Mouse (Mus musculus) brain, embryonic 14.5 days (tissue): ENCODE results near the gene Lasp1. TPM values are rescaled to one million over a fixed set of nuclear protein-coding genes. Genes with fewer than 3 reads are reported as not detected.
A peak's percentile ranks its signal among the peaks of the same experiment; 100 is the strongest.

Experiments
- DNase-seq: peaks from one replicate; pipeline ENCODE4 v3.0.0-alpha.2; 2011; ENCODE audit warnings: low read depth
- CTCF ChIP-seq: fragments of 200-500 bp; IDR thresholded peaks from 2 replicates; pipeline ENCODE4 v1.5.1; 2012; ENCODE audit warnings: inconsistent platforms, mild to moderate bottlenecking, moderate library complexity, borderline replicate concordance; ENCODE audit not compliant: insufficient read depth, insufficient read length; ENCODE audit errors: extremely low read depth
- POLR2A ChIP-seq: fragments of 200-500 bp; IDR thresholded peaks from 2 replicates; pipeline ENCODE4 v1.6.1; 2012; ENCODE audit warnings: mild to moderate bottlenecking, inconsistent platforms, borderline replicate concordance; ENCODE audit not compliant: poor library complexity, insufficient read depth, insufficient read length, severe bottlenecking; ENCODE audit errors: extremely low read depth
- polyA plus RNA-seq: library from polyadenylated mRNA; depleted of rRNA; stranded (reverse); fragments of >200 nt; gene quantifications from 2 replicates; pipeline ENCODE4 v1.2.3, GENCODE M21; 2012; rRNA removed

Lasp1 gene
- polyA plus RNA-seq, result 91.7 and 139 TPM in 2 replicates

GRCm38 (mm10) chr11:97798782-97799145 lies at the start of gene Lasp1:
TSS of gene Lasp1 (plus strand) at chr11:97799000.
- DNase-seq, result peak; percentile 93
- TF ChIP-seq POLR2A (no peak), CTCF (no peak)

GRCm38 (mm10) chr11:97753277-97753676 lies 45.5 kb upstream of the Lasp1 start:
- TF ChIP-seq POLR2A (no peak), CTCF (no peak)
- DNase-seq, result no peak

DNA sequence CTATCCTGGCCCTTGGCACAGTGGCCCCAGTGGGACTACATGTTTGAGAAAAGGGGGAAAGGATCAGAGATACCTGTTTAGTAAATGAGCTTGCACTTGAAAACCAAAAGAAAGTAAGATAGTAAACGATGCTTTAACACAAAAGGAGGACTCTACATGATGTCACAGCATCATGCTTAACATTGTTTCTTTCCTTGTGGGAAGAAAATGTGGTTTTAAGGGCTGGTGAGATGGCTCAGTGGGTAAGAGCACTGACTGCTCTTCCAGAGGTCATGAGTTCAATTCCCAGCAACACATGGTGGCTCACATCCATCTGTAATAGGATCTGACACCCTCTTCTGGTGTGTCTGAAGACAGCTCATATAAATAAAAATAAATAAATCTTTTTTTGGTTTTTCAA lies 40.7 kb upstream of the Lasp1 start:
- TF ChIP-seq POLR2A, result no peak
- TF ChIP-seq CTCF, result no peak
- no peak for DNase-seq

GRCm38 (mm10) chr11:97758942-97759341 lies 39.9 kb upstream of the Lasp1 start:
- no peak for DNase-seq
- TF ChIP-seq POLR2A, result no peak
- TF ChIP-seq CTCF, result no peak

- TF ChIP-seq POLR2A (no peak), CTCF (no peak)
- DNase-seq, result no peak
Measured at GRCm38 (mm10) chr11:97761638-97762037, 37.2 kb upstream of the Lasp1 start.

DNA sequence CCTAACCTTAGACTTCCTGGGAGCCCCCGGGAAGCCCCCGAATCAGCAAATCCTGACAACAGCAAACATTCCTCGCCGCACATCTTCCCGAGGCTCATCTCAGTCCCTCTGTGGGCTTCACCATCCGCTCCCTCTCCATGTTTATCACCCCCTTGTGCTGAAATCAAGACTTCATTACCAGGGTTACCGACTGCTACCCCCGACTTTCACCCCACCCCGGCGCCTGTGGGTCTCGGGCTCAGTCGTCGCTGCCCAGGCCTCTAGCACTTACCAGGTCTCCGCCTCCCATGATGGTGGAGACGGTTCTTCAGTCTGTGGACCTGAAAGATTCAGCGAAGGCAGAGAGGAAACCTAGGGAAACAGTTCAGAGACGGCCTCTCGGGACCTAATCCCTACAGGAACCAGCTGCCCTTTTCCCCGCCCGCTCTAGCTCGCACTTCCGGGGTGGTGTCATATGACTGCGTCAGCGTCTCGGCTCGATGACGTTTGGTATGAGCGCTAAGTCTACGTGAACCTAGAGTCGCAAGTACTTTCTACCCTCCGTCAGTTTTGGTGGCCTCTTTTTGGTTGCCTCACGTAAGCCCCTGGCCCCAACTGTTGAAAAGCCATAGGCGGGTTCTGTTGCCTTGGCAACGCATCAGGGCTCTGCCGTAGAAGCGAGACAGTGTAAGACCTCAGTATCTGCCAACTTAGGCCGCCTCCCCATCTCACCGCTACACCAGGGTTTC lies 32.5 kb upstream of the Lasp1 start, which contains the start of gene Cwc25:
TSS of gene Cwc25 (minus strand) at position 403 of the 728 bp plus-strand sequence.
- DNase-seq, result peak; percentile 98
- peak; percentile 72; the same call in 1 of the 2 replicates for TF ChIP-seq POLR2A
- TF ChIP-seq CTCF, result no peak

GRCm38 (mm10) chr11:97769704-97770103 lies 29.1 kb upstream of the Lasp1 start:
- TF ChIP-seq POLR2A (no peak), CTCF (no peak)
- no peak for DNase-seq

GRCm38 (mm10) chr11:97771410-97771809 lies 27.4 kb upstream of the Lasp1 start:
- TF ChIP-seq POLR2A, result no peak
- DNase-seq, result no peak

DNA sequence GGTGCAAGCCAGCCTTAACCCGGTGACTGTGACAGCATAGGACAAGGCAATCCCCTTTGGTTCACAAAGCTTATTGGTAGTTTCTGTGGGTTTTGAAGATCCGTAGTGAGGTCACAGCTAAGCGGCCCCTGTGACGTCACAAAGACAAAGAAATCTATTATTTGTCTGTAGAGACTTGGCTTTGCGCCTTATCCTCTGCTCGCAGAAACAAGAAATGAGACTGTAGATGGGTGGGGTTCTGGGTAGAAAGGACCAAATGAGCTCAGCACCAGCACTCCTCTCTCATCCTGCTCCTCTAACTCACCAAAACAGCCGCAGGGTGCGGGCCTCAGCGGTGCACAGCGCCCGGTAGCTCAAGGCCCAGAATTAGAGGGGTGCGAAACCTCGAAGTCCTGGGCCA lies 23.6 kb upstream of the Lasp1 start:
- TF ChIP-seq CTCF (no peak), POLR2A (no peak)
- no peak for DNase-seq

DNA sequence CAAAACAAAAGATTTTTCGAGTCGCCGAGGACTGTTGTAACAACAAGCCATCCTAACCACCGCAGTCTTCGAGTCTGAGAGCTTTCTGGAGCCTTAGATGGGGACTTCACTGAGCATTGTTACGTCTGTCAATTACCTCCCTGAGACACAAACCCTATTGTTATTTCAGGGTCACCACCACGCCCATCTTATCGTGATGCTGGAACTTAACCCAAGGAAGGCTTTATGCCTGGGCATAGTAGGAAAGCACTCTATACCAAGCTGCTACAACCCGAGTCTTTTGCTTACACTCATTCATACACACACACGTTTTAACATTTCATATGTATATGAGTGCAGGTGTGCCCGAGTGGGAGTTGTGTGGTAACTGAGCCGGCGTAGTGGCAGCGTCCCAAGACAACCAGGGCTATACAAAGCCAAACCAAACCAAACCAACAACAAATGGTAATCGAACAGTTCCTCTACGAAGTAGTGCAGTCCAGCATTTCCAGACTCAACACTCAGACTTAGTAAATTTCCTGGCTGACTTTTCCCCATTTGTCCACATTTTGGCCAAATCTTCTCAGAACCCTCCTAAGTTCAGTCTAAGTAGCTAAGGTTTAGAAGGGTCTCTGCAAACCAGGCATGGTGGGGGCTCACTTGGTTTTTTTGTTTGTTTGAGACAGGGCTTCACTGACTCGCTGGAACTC lies 22.8 kb upstream of the Lasp1 start, which contains the start of gene 1700001P01Rik:
TSS of gene 1700001P01Rik (minus strand) at position 111 of the 689 bp plus-strand sequence.
- no peak for DNase-seq
- TF ChIP-seq POLR2A (no peak), CTCF (no peak)

- TF ChIP-seq POLR2A (no peak), CTCF (no peak)
- no peak for DNase-seq
Measured at GRCm38 (mm10) chr11:97776497-97777128, 22.2 kb upstream of the Lasp1 start.

- TF ChIP-seq CTCF (no peak), POLR2A (no peak)
- peak; percentile 39 for DNase-seq
Measured at GRCm38 (mm10) chr11:97777129-97777529, 21.7 kb upstream of the Lasp1 start.

DNA sequence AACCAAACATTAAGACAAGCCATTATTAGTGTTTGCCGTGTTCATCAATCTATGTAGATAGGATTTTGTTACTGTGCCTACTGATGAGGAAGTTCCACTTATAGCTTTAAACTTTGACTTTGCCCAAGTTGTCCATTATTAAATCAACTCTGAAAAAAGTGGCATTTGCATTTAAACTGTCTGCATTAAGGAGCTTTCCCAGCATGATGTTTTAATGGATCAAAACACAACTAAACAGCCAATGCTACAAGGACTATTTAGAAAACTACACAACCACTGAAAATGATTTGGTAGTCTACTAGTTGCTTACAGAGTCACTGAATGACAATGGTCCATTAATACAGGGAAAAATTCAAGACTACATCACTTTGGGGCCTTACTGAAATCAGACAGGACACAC lies 19.9 kb upstream of the Lasp1 start:
- TF ChIP-seq POLR2A (no peak), CTCF (no peak)
- no peak for DNase-seq
